ENCODE assay signal across 8 mouse cellular contexts in genomic region chr12:72407146-72407545, GRCm38 (mm10). TPM values are rescaled to one million over a fixed set of nuclear protein-coding genes. Genes with fewer than 3 reads are reported as not detected.
DNase-seq lines count a peak whose midpoint lies in the region; ATAC-seq and TF ChIP-seq lines count a peak whose summit lies in the region.

No protein-coding gene starts in this region.

- intact Hi-C loops in gastrocnemius, postnatal 36 days (cut with DNase I) = no loop called here

- no peaks in the 10 kb centered on the region for H3K36me3 ChIP-seq in heart, postnatal 0 days (replicated peaks; ENCODE audit: control insufficient read depth, insufficient read depth, low read length)
- H3K36me3 ChIP-seq in limb, embryonic 11.5 days (ENCODE audit: control insufficient read depth, insufficient read depth, low read length) = no peaks in the 10 kb centered on the region

- 18% methylated on average over 11 of the region's 11 CpGs for WGBS in heart, postnatal 0 days
- WGBS in limb, embryonic 11.5 days = 11% methylated on average over 11 of the region's 11 CpGs

- H3K9me3 ChIP-seq in heart, postnatal 0 days (replicated peaks; ENCODE audit: control insufficient read depth, low read length) = no peaks in the 10 kb centered on the region
- H3K9me3 ChIP-seq in limb, embryonic 11.5 days (ENCODE audit: control insufficient read depth, low read length) = no peaks in the 10 kb centered on the region

- H3K4me2 ChIP-seq in heart, postnatal 0 days (ENCODE audit: low read depth, low read length) = peak overlapping the region; percentile 81; the same call in 1 of the 2 replicates
- H3K4me2 ChIP-seq in limb, embryonic 11.5 days (ENCODE audit: low read depth, severe bottlenecking) = peak overlapping the region; percentile 25; the same call in 1 of the 2 replicates

- TF ChIP-seq CTCF in heart, postnatal 0 days (IDR thresholded peaks at IDR 0.05; ENCODE audit: low read depth) = no peak

- peak; percentile 24 for DNase-seq in embryo, embryonic 10.5 days (ENCODE audit: low spot score)
- no peak for DNase-seq in embryo, embryonic 10 days (ENCODE audit: low spot score)
- DNase-seq in cerebellum, adult 18-20 months = peak; percentile 64 to 68
- no peak for DNase-seq in heart, postnatal 0 days (ENCODE audit: low spot score)
- peak; percentile 28 for DNase-seq in limb, embryonic 11.5 days (ENCODE audit: low spot score)
- peak; percentile 41 for DNase-seq in retina, embryonic 14.5 days (ENCODE audit: low spot score)
- DNase-seq in thymus, adult 18-20 months = no peak
- DNase-seq in gastrocnemius, postnatal 36 days = no peak

- no peak for TF ChIP-seq EP300 in heart, postnatal 0 days (IDR thresholded peaks at IDR 0.05; ENCODE audit: low read depth)

- H3K27me3 ChIP-seq in heart, postnatal 0 days (ENCODE audit: control insufficient read depth, insufficient read depth, low read length) = peaks cover 27% of the 10 kb centered on the region; the same call in 1 of the 2 replicates
- H3K27me3 ChIP-seq in limb, embryonic 11.5 days (ENCODE audit: control insufficient read depth, insufficient read depth, low read length) = peaks cover 26% of the 10 kb centered on the region

- H3K27ac ChIP-seq in heart, postnatal 0 days (ENCODE audit: low read depth) = no peak overlapping the region
- no peak overlapping the region for H3K27ac ChIP-seq in limb, embryonic 11.5 days (replicated peaks; ENCODE audit: low read depth, low read length)

- H3K4me1 ChIP-seq in heart, postnatal 0 days (ENCODE audit: control insufficient read depth, insufficient read depth) = no peaks in the 10 kb centered on the region; the same call in 1 of the 2 replicates
- H3K4me1 ChIP-seq in limb, embryonic 11.5 days (ENCODE audit: control insufficient read depth, insufficient read depth, low read length) = 0 out of 2 replicates have a peak, but pooled peaks cover 7% of the 10 kb centered on the region

- H3K9ac ChIP-seq in heart, postnatal 0 days (replicated peaks; ENCODE audit: low read depth, low read length) = no peak overlapping the region
- no peak overlapping the region for H3K9ac ChIP-seq in limb, embryonic 11.5 days (ENCODE audit: low read length)

- ATAC-seq in heart, postnatal 0 days (ENCODE audit: insufficient read depth, low read depth) = no peak
- peak; percentile 35; the same call in 1 of the 2 replicates for ATAC-seq in limb, embryonic 11.5 days (ENCODE audit: insufficient number of reproducible peaks, low FRiP score, low TSS enrichment, low read depth)

- H3K4me3 ChIP-seq in heart, postnatal 0 days (ENCODE audit: low read depth, low read length) = peak overlapping the region; percentile 56; the same call in 1 of the 2 replicates
- H3K4me3 ChIP-seq in limb, embryonic 11.5 days (ENCODE audit: low read depth, low read length) = no peak overlapping the region

RNA-seq across cellular contexts. Expression of gene Rtn1, which starts 1.7 kb away (rescaled TPM):
- total RNA-seq in heart, postnatal 0 days (2014; rRNA removed; ENCODE audit: low replicate concordance) = 11.7 and 20.3 TPM in 2 replicates
- 6.5 and 7.5 TPM in 2 replicates for polyA plus RNA-seq in heart, postnatal 0 days (2015; fragmentation: Nextera tagmentation; extraction: Ambion mirVana)
- polyA plus RNA-seq in limb, embryonic 11.5 days (2014; fragmentation: Nextera tagmentation; extraction: Ambion mirVana) = 8.4 and 9.3 TPM in 2 replicates
- 1 to 10 TPM; 1.0 to 1.1 TPM for total RNA-seq in gastrocnemius, postnatal 36 days (2021)

RNA-seq across cellular contexts. Expression of gene Lrrc9, which starts 34.5 kb away (rescaled TPM):
- 0.46 and 0.76 TPM in 2 replicates for total RNA-seq in heart, postnatal 0 days (2014; rRNA removed; ENCODE audit: low replicate concordance)
- polyA plus RNA-seq in heart, postnatal 0 days (2015; fragmentation: Nextera tagmentation; extraction: Ambion mirVana) = 0.31 and 0.51 TPM in 2 replicates
- polyA plus RNA-seq in limb, embryonic 11.5 days (2014; fragmentation: Nextera tagmentation; extraction: Ambion mirVana) = 0.85 and 0.87 TPM in 2 replicates
- total RNA-seq in gastrocnemius, postnatal 36 days (2021) = under 1 TPM in 1 of 2 experiments, not detected in 1; 0.23 TPM

Comparison
In these comparisons a context has a peak if more than half of its experiments do, and no peak if none do; other contexts are left out.
1. DNase-seq: peak in embryo, embryonic 10.5 days (single experiment), cerebellum, adult 18-20 months (2 of 2), limb, embryonic 11.5 days (single experiment) and retina, embryonic 14.5 days (single experiment); none in embryo, embryonic 10 days (single experiment), heart, postnatal 0 days (single experiment), thymus, adult 18-20 months (0 of 2) and gastrocnemius, postnatal 36 days (0 of 2).